Mouse (Mus musculus) intestine, embryonic 14.5 days (tissue): ENCODE results near the gene Chst15. TPM values are rescaled to one million over a fixed set of nuclear protein-coding genes. Genes with fewer than 3 reads are reported as not detected.

Experiments
- ATAC-seq: fragments of 200-750 bp; cut with Nextera tagmentation; replicated peaks from 2 replicates; pipeline ENCODE4 v1.8.0; 2017; ENCODE audit warnings: low read depth, moderate number of reproducible peaks, moderate TSS enrichment, moderate library complexity; ENCODE audit not compliant: low FRiP score, low TSS enrichment
- DNase-seq: peaks from one replicate; pipeline ENCODE4 v3.0.0-alpha.2; 2018; ENCODE audit warnings: low spot score
- H3K27ac ChIP-seq: fragments of 300-500 bp; sonication (generic); 2 replicates; pipeline ENCODE4 v1.5.1; 2014; ENCODE audit warnings: low read depth, mild to moderate bottlenecking, control low read depth
- H3K27me3 ChIP-seq: fragments of 300-500 bp; sonication (generic); replicated peaks from 2 replicates; pipeline ENCODE4 v1.6.1; 2014; ENCODE audit warnings: low read length, control low read depth; ENCODE audit not compliant: control insufficient read depth, insufficient read depth
- H3K36me3 ChIP-seq: fragments of 300-500 bp; sonication (generic); 2 replicates; pipeline ENCODE4 v1.6.1; 2014; ENCODE audit warnings: low read length, control low read depth; ENCODE audit not compliant: control insufficient read depth, insufficient read depth
- H3K4me1 ChIP-seq: fragments of 300-500 bp; sonication (generic); replicated peaks from 2 replicates; pipeline ENCODE4 v1.6.1; 2014; ENCODE audit warnings: low read length, control low read depth, mixed read lengths; ENCODE audit not compliant: control insufficient read depth, insufficient read depth
- H3K4me2 ChIP-seq: fragments of 300-500 bp; sonication (generic); 2 replicates; pipeline ENCODE4 v1.6.1; 2014; ENCODE audit warnings: low read length
- H3K4me3 ChIP-seq: fragments of 300-500 bp; sonication (generic); 2 replicates; pipeline ENCODE4 v1.5.1; 2014; ENCODE audit warnings: low read depth, low read length, control low read depth, mixed read lengths
- H3K9ac ChIP-seq: fragments of 300-500 bp; sonication (generic); 2 replicates; pipeline ENCODE4 v1.6.1; 2014; ENCODE audit warnings: mild to moderate bottlenecking, low read length
- H3K9me3 ChIP-seq: fragments of 300-500 bp; sonication (generic); 2 replicates; pipeline ENCODE4 v1.6.1; 2016; ENCODE audit warnings: low read length, control low read depth; ENCODE audit not compliant: control insufficient read depth
- WGBS: fragments of 180-500 bp; shearing (Covaris S2); extraction: QIAGEN DNeasy Blood & Tissue Kit; methylation state at CpG from one replicate; pipeline ENCODE4 v1.1.7; 2014; 5-methylcytosine and 5-hydroxymethylcytosine counted together
- polyA plus RNA-seq: library from polyadenylated mRNA; unstranded; fragments of >200 nt; fragmentation: Nextera tagmentation; extraction: Ambion mirVana; gene quantifications from 2 replicates; pipeline ENCODE4 v1.2.1, GENCODE M21; 2014

Gene Chst15
- polyA plus RNA-seq, 1 experiment from 2014 or later = 29.1 TPM

- no peak overlapping the region for H3K4me2 ChIP-seq
- DNase-seq (no peak), ATAC-seq (no peak)
- H3K4me1 ChIP-seq = no peaks in the 10 kb centered on the region
- no peaks in the 10 kb centered on the region for H3K27me3 ChIP-seq
- no peak overlapping the region for H3K4me3 ChIP-seq
- H3K27ac ChIP-seq = no peak overlapping the region
- 73% methylated on average over 10 of the region's 10 CpGs for WGBS
- no peak overlapping the region for H3K9ac ChIP-seq
- no peaks in the 10 kb centered on the region for H3K36me3 ChIP-seq
- H3K9me3 ChIP-seq = no peaks in the 10 kb centered on the region
These were observed 40.1 kb upstream of the Chst15 start for GRCm38 (mm10) chr7:132356881-132357840.

- WGBS = 37% methylated on average over 8 of the region's 8 CpGs
- ATAC-seq = no peak
- H3K27ac ChIP-seq = no peak overlapping the region
These were observed 39.2 kb upstream of the Chst15 start for GRCm38 (mm10) chr7:132356185-132356584.

GRCm38 (mm10) chr7:132355767-132356166, 38.7 kb upstream of the Chst15 start:
- DNase-seq (no peak), ATAC-seq (no peak)
- no peak overlapping the region for H3K9ac ChIP-seq
- WGBS = 67% methylated on average over 6 of the region's 6 CpGs
- no peak overlapping the region for H3K4me2 ChIP-seq
- H3K27me3 ChIP-seq = no peaks in the 10 kb centered on the region
- H3K4me1 ChIP-seq = no peaks in the 10 kb centered on the region
- no peak overlapping the region for H3K4me3 ChIP-seq
- no peaks in the 10 kb centered on the region for H3K36me3 ChIP-seq
- no peak overlapping the region for H3K27ac ChIP-seq
- no peaks in the 10 kb centered on the region for H3K9me3 ChIP-seq

More at GRCm38 (mm10) chr7:132356185-132356584, 39.2 kb upstream of the Chst15 start:
- Histone ChIP-seq H3K27me3 (no peaks in the 10 kb centered on the region), H3K9me3 (no peaks in the 10 kb centered on the region), H3K4me3 (no peak overlapping the region), H3K4me1 (no peaks in the 10 kb centered on the region), H3K4me2 (no peak overlapping the region), H3K36me3 (no peaks in the 10 kb centered on the region), H3K9ac (no peak overlapping the region)
- no peak for DNase-seq

- Histone ChIP-seq H3K4me1 (no peaks in the 10 kb centered on the region; the same call in 1 of the 2 replicates), H3K27ac (no peak overlapping the region), H3K27me3 (no peaks in the 10 kb centered on the region), H3K4me3 (no peak overlapping the region), H3K4me2 (no peak overlapping the region), H3K36me3 (no peaks in the 10 kb centered on the region), H3K9ac (no peak overlapping the region), H3K9me3 (no peaks in the 10 kb centered on the region)
- ATAC-seq (no peak), DNase-seq (no peak)
- WGBS = 57% methylated on average over 6 of the region's 6 CpGs
These were observed 32.1 kb upstream of the Chst15 start for GRCm38 (mm10) chr7:132349075-132349572.

GRCm38 (mm10) chr7:132347273-132348045, 30.4 kb upstream of the Chst15 start:
- Histone ChIP-seq H3K9me3 (no peaks in the 10 kb centered on the region), H3K4me3 (no peak overlapping the region), H3K36me3 (no peaks in the 10 kb centered on the region), H3K27ac (no peak overlapping the region), H3K4me1 (no peaks in the 10 kb centered on the region; the same call in 1 of the 2 replicates), H3K4me2 (no peak overlapping the region), H3K27me3 (no peaks in the 10 kb centered on the region), H3K9ac (no peak overlapping the region)
- WGBS = 73% methylated on average over 9 of the region's 9 CpGs
- no peak for DNase-seq
- ATAC-seq = no peak

GRCm38 (mm10) chr7:132345526-132346070, 28.6 kb upstream of the Chst15 start:
- no peaks in the 10 kb centered on the region for H3K9me3 ChIP-seq
- H3K4me3 ChIP-seq = no peak overlapping the region
- no peaks in the 10 kb centered on the region for H3K27me3 ChIP-seq
- no peak for DNase-seq
- WGBS = 78% methylated on average over 5 of the region's 5 CpGs
- no peak overlapping the region for H3K9ac ChIP-seq
- H3K4me2 ChIP-seq = no peak overlapping the region
- H3K27ac ChIP-seq = no peak overlapping the region
- ATAC-seq = no peak
- no peaks in the 10 kb centered on the region; the same call in 1 of the 2 replicates for H3K4me1 ChIP-seq
- H3K36me3 ChIP-seq = no peaks in the 10 kb centered on the region

- no peak for DNase-seq
- Histone ChIP-seq H3K4me2 (no peak overlapping the region), H3K4me3 (no peak overlapping the region), H3K9ac (no peak overlapping the region), H3K36me3 (no peaks in the 10 kb centered on the region), H3K27ac (no peak overlapping the region), H3K9me3 (no peaks in the 10 kb centered on the region), H3K4me1 (no peaks in the 10 kb centered on the region; the same call in 1 of the 2 replicates), H3K27me3 (no peaks in the 10 kb centered on the region)
- no peak for ATAC-seq
- 35% methylated on average over 4 of the region's 4 CpGs for WGBS
These were observed 27.6 kb upstream of the Chst15 start for GRCm38 (mm10) chr7:132344606-132345005.

- no peaks in the 10 kb centered on the region for H3K36me3 ChIP-seq
- H3K9ac ChIP-seq = no peak overlapping the region
- no peaks in the 10 kb centered on the region; the same call in 1 of the 2 replicates for H3K4me1 ChIP-seq
- H3K4me3 ChIP-seq = no peak overlapping the region
- no peak overlapping the region for H3K4me2 ChIP-seq
- DNase-seq = no peak
- H3K27me3 ChIP-seq = no peaks in the 10 kb centered on the region
- no peak for ATAC-seq
- H3K9me3 ChIP-seq = no peaks in the 10 kb centered on the region
- 93% methylated on average over 2 of the region's 2 CpGs for WGBS
- H3K27ac ChIP-seq = no peak overlapping the region
These were observed 26.9 kb upstream of the Chst15 start for GRCm38 (mm10) chr7:132343900-132344299.
